Mouse (Mus musculus): ENCODE measurements around the gene Nxt2.

GRCm38 (mm10) chrX:142227398-142228054 is 956 bp downstream of the Nxt2 start:
- TF ChIP-seq CTCF (IDR thresholded peaks at IDR 0.05; ENCODE audit: insufficient read depth, low read depth, low read length) (no peak), POLR2A (IDR thresholded peaks at IDR 0.05; ENCODE audit: insufficient read depth, low read depth, low read length) (no peak)

All from olfactory bulb, adult 2 months (tissue).